Mouse (Mus musculus): ENCODE data around the gene Crkl.

The Crkl gene

GRCm38 (mm10) chr16:17486505-17486904 is 34.7 kb downstream of the Crkl start:
- peak; percentile 31 for DNase-seq (ENCODE audit: low read depth)

- DNase-seq (ENCODE audit: low read depth) = peak; percentile 34
Observed at GRCm38 (mm10) chr16:17488478-17489468, 37.0 kb downstream of the Crkl start.

GRCm38 (mm10) chr16:17489469-17490111 is 37.8 kb downstream of the Crkl start, which contains the start of gene Aifm3:
Gene Aifm3 (plus strand): TSS chr16:17489611.
- DNase-seq (ENCODE audit: low read depth) = no peak

- no peak for DNase-seq (ENCODE audit: low read depth)
Observed at GRCm38 (mm10) chr16:17491154-17491553, 39.4 kb downstream of the Crkl start.

- DNase-seq (ENCODE audit: low read depth) = no peak
Observed at GRCm38 (mm10) chr16:17491896-17492561, 40.2 kb downstream of the Crkl start.

- peak; percentile 83 for DNase-seq (ENCODE audit: low read depth)
Observed at GRCm38 (mm10) chr16:17496499-17497305, 44.9 kb downstream of the Crkl start.

- no peak for DNase-seq (ENCODE audit: low read depth)
Observed at GRCm38 (mm10) chr16:17499249-17499883, 47.6 kb downstream of the Crkl start.

- DNase-seq (ENCODE audit: low read depth) = no peak
Observed at GRCm38 (mm10) chr16:17502681-17503080, 50.9 kb downstream of the Crkl start.

GRCm38 (mm10) chr16:17507018-17507552 is 55.3 kb downstream of the Crkl start:
- DNase-seq (ENCODE audit: low read depth) = no peak

GRCm38 (mm10) chr16:17508031-17508430 is 56.2 kb downstream of the Crkl start:
- DNase-seq (ENCODE audit: low read depth) = peak; percentile 28

GRCm38 (mm10) chr16:17508546-17509239 is 56.9 kb downstream of the Crkl start, which contains the start of gene Lztr1:
Gene Lztr1 (plus strand): TSS chr16:17508688.
- peak; percentile 93 for DNase-seq (ENCODE audit: low read depth)

GRCm38 (mm10) chr16:17509240-17509597 is 57.4 kb downstream of the Crkl start:
- DNase-seq (ENCODE audit: low read depth) = no peak

GRCm38 (mm10) chr16:17510143-17510542 is 58.4 kb downstream of the Crkl start:
- peak; percentile 64 for DNase-seq (ENCODE audit: low read depth)

GRCm38 (mm10) chr16:17510686-17511085 is 58.9 kb downstream of the Crkl start:
- no peak for DNase-seq (ENCODE audit: low read depth)

GRCm38 (mm10) chr16:17511431-17511830 is 59.6 kb downstream of the Crkl start:
- no peak for DNase-seq (ENCODE audit: low read depth)

GRCm38 (mm10) chr16:17518910-17519309 is 67.1 kb downstream of the Crkl start:
- no peak for DNase-seq (ENCODE audit: low read depth)

- DNase-seq (ENCODE audit: low read depth) = no peak
Observed at GRCm38 (mm10) chr16:17524156-17524555, 72.4 kb downstream of the Crkl start.

GRCm38 (mm10) chr16:17525524-17525923 is 73.7 kb downstream of the Crkl start:
- DNase-seq (ENCODE audit: low read depth) = no peak

GRCm38 (mm10) chr16:17526223-17526622 is 74.4 kb downstream of the Crkl start:
- DNase-seq (ENCODE audit: low read depth) = no peak

GRCm38 (mm10) chr16:17527606-17528005 is 75.8 kb downstream of the Crkl start:
- no peak for DNase-seq (ENCODE audit: low read depth)

All from NIH3T3 (cell line).